ENCODE assay signal across 22 mouse cellular contexts in genomic region chr4:105496176-105496575, GRCm38 (mm10).
DNase-seq lines count a peak whose midpoint lies in the region; ATAC-seq and TF ChIP-seq lines count a peak whose summit lies in the region.
"Had no signal": no experiment of that assay in that cellular context is flagged by ENCODE, and none has a peak within 500 bp of the region (broad histone marks: within the 10 kb centered on the region; RNA-seq: fewer than 3 reads in every experiment).

No protein-coding gene starts in this region.

- no peak overlapping the region for H3K4me3 ChIP-seq in heart, postnatal 0 days (ENCODE audit: low read depth, low read length)
- no peak overlapping the region for H3K4me3 ChIP-seq in heart, embryonic 12.5 days
- H3K4me3 ChIP-seq: forebrain, embryonic 10.5 days; forebrain, embryonic 13.5 days; heart, embryonic 15.5 days; hindbrain, embryonic 12.5 days; hindbrain, embryonic 15.5 days had no signal

- TF ChIP-seq EP300 in heart, postnatal 0 days (IDR thresholded peaks at IDR 0.05; ENCODE audit: low read depth): no peak

- peaks cover 4% of the 10 kb centered on the region; the same call in 1 of the 2 replicates for H3K4me1 ChIP-seq in heart, postnatal 0 days (ENCODE audit: control insufficient read depth, insufficient read depth)
- no peaks in the 10 kb centered on the region for H3K4me1 ChIP-seq in heart, embryonic 12.5 days (replicated peaks)
- H3K4me1 ChIP-seq: forebrain, embryonic 10.5 days; forebrain, embryonic 13.5 days; heart, embryonic 15.5 days; hindbrain, embryonic 12.5 days; hindbrain, embryonic 15.5 days had no signal

- TF ChIP-seq CTCF in heart, postnatal 0 days (IDR thresholded peaks at IDR 0.05; ENCODE audit: low read depth): no peak

- H3K36me3 ChIP-seq in heart, postnatal 0 days (replicated peaks; ENCODE audit: control insufficient read depth, insufficient read depth, low read length): no peaks in the 10 kb centered on the region
- H3K36me3 ChIP-seq in heart, embryonic 12.5 days: no peaks in the 10 kb centered on the region
- H3K36me3 ChIP-seq: forebrain, embryonic 10.5 days; heart, embryonic 15.5 days; hindbrain, embryonic 12.5 days; hindbrain, embryonic 15.5 days had no signal

- no peaks in the 10 kb centered on the region for H3K9me3 ChIP-seq in heart, postnatal 0 days (replicated peaks; ENCODE audit: control insufficient read depth, low read length)
- H3K9me3 ChIP-seq in heart, embryonic 12.5 days (replicated peaks): no peaks in the 10 kb centered on the region
- H3K9me3 ChIP-seq: forebrain, embryonic 10.5 days; forebrain, embryonic 13.5 days; heart, embryonic 15.5 days; hindbrain, embryonic 12.5 days; hindbrain, embryonic 15.5 days had no signal

- H3K27me3 ChIP-seq in heart, postnatal 0 days (ENCODE audit: control insufficient read depth, insufficient read depth, low read length): no peaks in the 10 kb centered on the region
- no peaks in the 10 kb centered on the region for H3K27me3 ChIP-seq in heart, embryonic 12.5 days (replicated peaks)
- H3K27me3 ChIP-seq: forebrain, embryonic 13.5 days; heart, embryonic 15.5 days; hindbrain, embryonic 12.5 days; hindbrain, embryonic 15.5 days had no signal

- ATAC-seq in heart, postnatal 0 days (ENCODE audit: insufficient read depth, low read depth): no peak; the same call in 1 of the 2 replicates
- ATAC-seq in heart, embryonic 12.5 days (ENCODE audit: insufficient number of reproducible peaks, low FRiP score): no peak
- ATAC-seq: activated CD4-positive, CD25-positive, alpha-beta regulatory T cell, adult 4 months; forebrain, embryonic 13.5 days; forebrain, embryonic 16.5 days; intestine, postnatal 0 days had no signal

- peak; percentile 64 for DNase-seq in gastrocnemius, adult 18-20 months (ENCODE audit: low spot score)
- DNase-seq in gastrocnemius, postnatal 4 days (ENCODE audit: low spot score in 2 of 2): no peak
- peak; percentile 42 to 57 for DNase-seq in heart, adult 18-20 months
- no peak for DNase-seq in heart, postnatal 25 days (ENCODE audit: low spot score)
- DNase-seq in heart, postnatal 0 days (ENCODE audit: low spot score): peak; percentile 23
- DNase-seq in skeletal muscle tissue, adult 2 months (ENCODE audit: low read depth, low spot score): peak; percentile 54
- DNase-seq: adrenal gland, adult 8-10 months; adrenal gland, postnatal 25 days; cerebellum, adult 18-20 months; cerebellum, adult 9-10 months; cerebellum, postnatal 14 days; gastrocnemius, postnatal 36 days; kidney, adult 2 months had no signal

- no peak overlapping the region for H3K4me2 ChIP-seq in heart, postnatal 0 days (ENCODE audit: low read depth, low read length)
- no peak overlapping the region for H3K4me2 ChIP-seq in heart, embryonic 12.5 days
- H3K4me2 ChIP-seq: forebrain, embryonic 13.5 days; heart, embryonic 15.5 days; hindbrain, embryonic 12.5 days; hindbrain, embryonic 15.5 days had no signal

- H3K9ac ChIP-seq in heart, postnatal 0 days (replicated peaks; ENCODE audit: low read depth, low read length): no peak overlapping the region
- no peak overlapping the region for H3K9ac ChIP-seq in heart, embryonic 12.5 days
- H3K9ac ChIP-seq: forebrain, embryonic 13.5 days; heart, embryonic 15.5 days; hindbrain, embryonic 12.5 days; hindbrain, embryonic 15.5 days had no signal

- WGBS in heart, postnatal 0 days: 42% methylated on average over 2 of the region's 2 CpGs
- 70% methylated on average over 2 of the region's 2 CpGs for WGBS in heart, embryonic 12.5 days

- no peak overlapping the region for H3K27ac ChIP-seq in heart, postnatal 0 days (ENCODE audit: low read depth)
- H3K27ac ChIP-seq in heart, embryonic 12.5 days (ENCODE audit: poor library complexity, severe bottlenecking): no peak overlapping the region
- H3K27ac ChIP-seq: forebrain, embryonic 10.5 days; forebrain, embryonic 13.5 days; heart, embryonic 15.5 days; hindbrain, embryonic 12.5 days; hindbrain, embryonic 15.5 days had no signal

- intact Hi-C loops in heart, postnatal 25 days (cut with DNase I): no loop called here

Comparison
In these comparisons a context has a peak if more than half of its experiments do, and no peak if none do; other contexts are left out.
1. DNase-seq: peak in gastrocnemius, adult 18-20 months (single experiment), heart, adult 18-20 months (2 of 2), heart, postnatal 0 days (single experiment) and skeletal muscle tissue, adult 2 months (single experiment); none in gastrocnemius, postnatal 4 days (0 of 2) and heart, postnatal 25 days (single experiment).